19 mouse cellular contexts compared by ENCODE assay signal in the genomic region with DNA sequence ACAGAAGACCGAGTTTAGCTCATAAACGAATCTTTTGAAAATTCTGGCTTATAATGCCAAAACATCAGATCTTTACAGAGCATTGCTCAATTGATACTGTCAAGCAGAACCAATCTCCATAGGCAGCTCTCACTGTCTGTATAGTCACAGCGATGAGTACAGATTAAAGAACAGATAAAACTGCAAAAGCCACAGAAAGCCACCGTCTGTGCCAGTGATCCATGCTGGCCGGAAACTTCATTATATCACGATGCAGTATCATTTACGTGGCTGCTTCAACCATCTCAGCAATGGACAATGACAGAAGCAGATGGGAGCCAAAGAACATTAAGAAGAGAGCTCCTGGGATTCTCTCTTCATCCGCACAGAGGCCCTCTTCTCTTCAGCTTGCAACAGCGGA. TPM values are rescaled to one million over a fixed set of nuclear protein-coding genes. Genes with fewer than 3 reads are reported as not detected.
DNase-seq lines count a peak whose midpoint lies in the region; ATAC-seq and TF ChIP-seq lines count a peak whose summit lies in the region.
"Had no signal": no experiment of that assay in that cellular context is flagged by ENCODE, and none has a peak within 500 bp of the region (broad histone marks: within the 10 kb centered on the region; RNA-seq: fewer than 3 reads in every experiment).

No protein-coding gene starts in this region.

- no peak for DNase-seq in heart, embryonic 10.5 days (ENCODE audit: low spot score)
- DNase-seq in heart, adult 11 months, result no peak
- DNase-seq in layer of hippocampus, adult 2 months (ENCODE audit: low spot score in 2 of 2), result no peak
- no peak for DNase-seq in layer of hippocampus, adult 18-20 months (ENCODE audit: low spot score in 2 of 2)
- DNase-seq in CD4-positive helper T cell, adult 2 months (ENCODE audit: low read depth, low spot score), result peak; percentile 65
- no peak for DNase-seq in adrenal gland, postnatal 10 days
- DNase-seq: adrenal gland, postnatal 36 days; cerebellum, adult 11 months; cerebellum, postnatal 14 days; heart, postnatal 36 days; kidney, adult 8-10 months; kidney, postnatal 10 days; thymus, postnatal 25 days had no signal

- no peak overlapping the region for H3K4me3 ChIP-seq in heart, embryonic 10.5 days
- H3K4me3 ChIP-seq in layer of hippocampus, adult 2 months, result no peak overlapping the region
- H3K4me3 ChIP-seq: embryonic facial prominence, embryonic 12.5 days; forebrain, embryonic 12.5 days; heart, embryonic 12.5 days had no signal

- no peaks in the 10 kb centered on the region for H3K27me3 ChIP-seq in heart, embryonic 10.5 days (ENCODE audit: insufficient read depth, poor library complexity, severe bottlenecking)
- H3K27me3 ChIP-seq: embryonic facial prominence, embryonic 12.5 days; forebrain, embryonic 12.5 days; heart, embryonic 12.5 days had no signal

- no peaks in the 10 kb centered on the region for H3K9me3 ChIP-seq in heart, embryonic 10.5 days
- H3K9me3 ChIP-seq: embryonic facial prominence, embryonic 12.5 days; forebrain, embryonic 12.5 days; heart, embryonic 12.5 days had no signal

- H3K27ac ChIP-seq in heart, embryonic 10.5 days, result 0 out of 2 replicates have a peak overlapping the region, but pooled peaks have one; percentile 60
- H3K27ac ChIP-seq in layer of hippocampus, adult 2 months, result 0 out of 2 replicates have a peak overlapping the region, but pooled peaks have one; percentile 36
- H3K27ac ChIP-seq: embryonic facial prominence, embryonic 12.5 days; forebrain, embryonic 12.5 days; macrophage had no signal

- no peak for TF ChIP-seq CTCF in layer of hippocampus, adult 2 months (conservative IDR thresholded peaks at IDR 0.05)

- peak; percentile 75 for ATAC-seq in activated CD4-positive, CD25-positive, alpha-beta regulatory T cell, adult 4 months
- ATAC-seq in cerebellum, adult (ENCODE audit: insufficient number of reproducible peaks, low FRiP score, low TSS enrichment), result no peak

- peaks cover 53% of the 10 kb centered on the region for H3K4me1 ChIP-seq in heart, embryonic 10.5 days

- WGBS in heart, embryonic 10.5 days, result 79% methylated on average over 9 of the region's 9 CpGs

- H3K36me3 ChIP-seq in heart, embryonic 10.5 days, result no peaks in the 10 kb centered on the region
- H3K36me3 ChIP-seq: embryonic facial prominence, embryonic 12.5 days; forebrain, embryonic 12.5 days; heart, embryonic 12.5 days had no signal

RNA-seq across cellular contexts. Expression of a gene that starts 53.9 kb away (rescaled TPM):
- polyA plus RNA-seq in heart, embryonic 10.5 days (2016; fragmentation: Nextera tagmentation; extraction: Ambion mirVana), result 14.6 and 18.6 TPM in 2 replicates
- total RNA-seq in layer of hippocampus, adult 2 months (2021), result 10 to 100 TPM; 21.0 to 24.4 TPM
- 10 to 100 TPM; 20.2 to 20.8 TPM for total RNA-seq in layer of hippocampus, adult 18-20 months (2021)
- 10 to 100 TPM; 16.6 to 17.1 TPM for polyA plus RNA-seq in activated CD4-positive, CD25-positive, alpha-beta regulatory T cell, adult 4 months (2017; shearing (Covaris generic))
- total RNA-seq in adrenal gland, postnatal 10 days (2021), result 10 to 100 TPM; 19.0 to 26.8 TPM
